In genomic region chr2:170724716-170725115, GRCm38 (mm10) we compare ENCODE assay signal across 23 mouse cellular contexts. TPM values are rescaled to one million over a fixed set of nuclear protein-coding genes. Genes with fewer than 3 reads are reported as not detected.
"Had no signal": no experiment of that assay in that cellular context is flagged by ENCODE, and none has a peak within 500 bp of the region (broad histone marks: within the 10 kb centered on the region; RNA-seq: fewer than 3 reads in every experiment).

No protein-coding gene starts in this region.

- ATAC-seq: hindbrain, postnatal 0 days; inflammation-experienced regulatory T-cells, adult 6 months; intestine, embryonic 16.5 days; liver, embryonic 12.5 days; midbrain, embryonic 15.5 days had no signal

- H3K4me3 ChIP-seq: liver, embryonic 12.5 days; liver, embryonic 15.5 days; lung, embryonic 15.5 days; midbrain, embryonic 15.5 days; myocyte; neural tube, embryonic 13.5 days had no signal

- H3K4me2 ChIP-seq: liver, embryonic 12.5 days; liver, embryonic 15.5 days; lung, embryonic 15.5 days; midbrain, embryonic 15.5 days; neural tube, embryonic 13.5 days had no signal

- H3K36me3 ChIP-seq: liver, embryonic 12.5 days; liver, embryonic 15.5 days; lung, embryonic 15.5 days; midbrain, embryonic 15.5 days; neural tube, embryonic 13.5 days had no signal

- H3K27ac ChIP-seq: hindbrain, postnatal 0 days; left cerebral cortex, adult 2 months; liver, embryonic 12.5 days; liver, embryonic 15.5 days; lung, embryonic 15.5 days; midbrain, embryonic 15.5 days; neural tube, embryonic 13.5 days; stomach, postnatal 0 days had no signal

- DNase-seq: kidney, adult 2 months; kidney, postnatal 25 days; layer of hippocampus, postnatal 36 days; lung, adult 18-20 months; lung, postnatal 10 days; lung, postnatal 36 days; right cerebral cortex, adult 18-20 months; right cerebral cortex, postnatal 14 days; right cerebral cortex, postnatal 4 days; thymus, adult 2 months; thymus, postnatal 14 days; thymus, postnatal 4 days had no signal

- H3K9ac ChIP-seq: liver, embryonic 12.5 days; liver, embryonic 15.5 days; lung, embryonic 15.5 days; midbrain, embryonic 15.5 days; neural tube, embryonic 13.5 days had no signal

- H3K9me3 ChIP-seq: lung, embryonic 15.5 days; midbrain, embryonic 15.5 days; neural tube, embryonic 13.5 days had no signal

- H3K27me3 ChIP-seq: liver, embryonic 12.5 days; liver, embryonic 15.5 days; lung, embryonic 15.5 days; midbrain, embryonic 15.5 days; neural tube, embryonic 13.5 days had no signal

- H3K4me1 ChIP-seq: liver, embryonic 12.5 days; liver, embryonic 15.5 days had no signal

RNA-seq across cellular contexts. Expression of gene Dok5, which starts 6.9 kb away (rescaled TPM):
- polyA plus RNA-seq: inflammation-experienced regulatory T-cells, adult 6 months had no signal
